Mouse (Mus musculus) ES-Bruce4 (cell line): ENCODE results near the gene Ccnf.

ENCODE experiments used
- CTCF ChIP-seq: IDR thresholded peaks from one replicate; pipeline ENCODE4 v1.8.1; 2011; ENCODE audit warnings: low read depth, low read length
- EP300 ChIP-seq: IDR thresholded peaks from 2 replicates; pipeline ENCODE4 v1.6.1; 2011; ENCODE audit warnings: low read depth, low read length; ENCODE audit not compliant: insufficient read depth
- POLR2A ChIP-seq: IDR thresholded peaks from one replicate; pipeline ENCODE4 v1.8.1; 2011; ENCODE audit warnings: low read length; ENCODE audit not compliant: insufficient read depth

DNA sequence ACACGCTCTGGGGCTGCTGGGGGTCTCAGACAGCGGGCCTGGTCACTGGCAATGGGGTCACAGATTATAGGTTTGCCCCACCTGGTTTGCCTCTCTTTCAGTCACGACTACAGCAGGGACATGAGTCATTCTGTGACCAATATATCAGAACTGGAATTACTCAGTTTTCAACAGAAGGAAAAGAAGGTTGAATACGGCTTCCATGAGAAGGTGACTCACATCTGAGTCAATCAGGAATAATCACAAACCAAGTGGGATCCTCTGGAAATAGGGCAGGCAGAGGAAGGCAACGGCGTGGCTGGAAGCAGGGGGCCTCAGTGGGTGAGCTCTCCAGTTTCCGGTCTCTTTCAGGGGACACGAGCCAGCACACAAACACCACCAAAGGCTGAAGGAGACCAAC lies 7.2 kb downstream of the Ccnf start:
- no peak for TF ChIP-seq CTCF
- TF ChIP-seq POLR2A: no peak
- no peak for TF ChIP-seq EP300
